In the genomic region with DNA sequence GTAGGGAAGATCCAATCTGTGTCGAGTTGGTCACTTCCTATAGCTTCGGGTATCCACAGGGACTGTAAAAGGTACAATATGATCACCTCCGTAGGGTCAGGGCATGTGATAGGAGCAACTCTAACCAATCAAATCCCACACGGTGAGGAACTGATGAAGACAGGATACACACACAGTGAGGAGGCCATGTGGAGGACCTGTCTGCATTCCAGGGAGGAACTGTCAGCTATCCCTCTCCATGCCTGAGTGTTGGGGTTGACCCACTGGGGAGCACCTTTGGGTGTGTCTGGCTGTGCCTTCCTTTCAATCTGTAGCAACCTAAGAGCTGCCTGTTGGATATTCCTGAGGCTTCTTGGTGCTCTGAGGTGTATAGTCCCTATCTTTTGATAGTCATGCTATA, we compare ENCODE assay signal across 18 mouse cellular contexts.
"Had no signal": no experiment of that assay in that cellular context is flagged by ENCODE, and none has a peak within 500 bp of the region (broad histone marks: within the 10 kb centered on the region; RNA-seq: fewer than 3 reads in every experiment).

No protein-coding gene starts in this region.

- H3K9me3 ChIP-seq: midbrain, embryonic 12.5 days; midbrain, embryonic 15.5 days; neural tube, embryonic 13.5 days; neural tube, embryonic 15.5 days had no signal

- H3K4me1 ChIP-seq: megakaryocyte, embryonic 14.5 days; midbrain, embryonic 12.5 days; midbrain, embryonic 15.5 days; neural tube, embryonic 13.5 days; neural tube, embryonic 15.5 days had no signal

- H3K4me2 ChIP-seq: lung, embryonic 14.5 days; midbrain, embryonic 12.5 days; midbrain, embryonic 15.5 days; neural tube, embryonic 13.5 days; neural tube, embryonic 15.5 days had no signal

- DNase-seq: lung, adult 18-20 months; lung, embryonic 14.5 days; lung, postnatal 10 days; lung, postnatal 4 days; retina, postnatal 1 day; right cerebral cortex, adult 18-20 months; right cerebral cortex, postnatal 25 days; right cerebral cortex, postnatal 4 days; spleen, adult 18-20 months; thymus, adult 2 months; thymus, postnatal 25 days; thymus, postnatal 4 days had no signal

- ATAC-seq: midbrain, embryonic 15.5 days had no signal

- H3K27ac ChIP-seq: liver, embryonic 14.5 days; midbrain, embryonic 12.5 days; midbrain, embryonic 15.5 days; neural tube, embryonic 13.5 days; neural tube, embryonic 15.5 days had no signal

- H3K27me3 ChIP-seq: midbrain, embryonic 12.5 days; midbrain, embryonic 15.5 days; neural tube, embryonic 13.5 days; neural tube, embryonic 15.5 days had no signal

- H3K4me3 ChIP-seq: megakaryocyte, embryonic 14.5 days; midbrain, embryonic 12.5 days; midbrain, embryonic 15.5 days; neural tube, embryonic 13.5 days; neural tube, embryonic 15.5 days had no signal

- H3K9ac ChIP-seq: liver, embryonic 14.5 days; lung, embryonic 14.5 days; midbrain, embryonic 12.5 days; midbrain, embryonic 15.5 days; neural tube, embryonic 13.5 days; neural tube, embryonic 15.5 days had no signal
